Mouse (Mus musculus): ENCODE results near the gene Lrig1. TPM values are rescaled to one million over a fixed set of nuclear protein-coding genes. Genes with fewer than 3 reads are reported as not detected.

Gene Lrig1
- polyA plus RNA-seq, 1 experiment from 2014 or later, result 15.2 TPM

- WGBS, result 60% methylated on average over 13 of the region's 13 CpGs
- Histone ChIP-seq H3K27me3 (ENCODE audit: control insufficient read depth, insufficient read depth, low read length) (no peaks in the 10 kb centered on the region), H3K27ac (replicated peaks) (no peak overlapping the region), H3K4me2 (replicated peaks; ENCODE audit: low read depth) (no peak overlapping the region), H3K36me3 (ENCODE audit: control insufficient read depth, insufficient read depth, low read length) (no peaks in the 10 kb centered on the region), H3K9me3 (ENCODE audit: control insufficient read depth, low read length) (no peaks in the 10 kb centered on the region), H3K4me1 (replicated peaks; ENCODE audit: control insufficient read depth, insufficient read depth) (no peaks in the 10 kb centered on the region; the same call in 1 of the 2 replicates), H3K4me3 (ENCODE audit: low read depth, low read length) (no peak overlapping the region), H3K9ac (ENCODE audit: low read length) (no peak overlapping the region)
- TF ChIP-seq CTCF (IDR thresholded peaks at IDR 0.05; ENCODE audit: low read depth), result no peak
- no peak for TF ChIP-seq EP300 (optimal IDR thresholded peaks at IDR 0.05)
- no peak for DNase-seq (ENCODE audit: low spot score)
- no peak for ATAC-seq (ENCODE audit: low FRiP score, low TSS enrichment)
Observed at GRCm38 (mm10) chr6:94714815-94715644, 15.1 kb upstream of the Lrig1 start.

GRCm38 (mm10) chr6:94709832-94710231 is 9.9 kb upstream of the Lrig1 start:
- no peak overlapping the region for H3K4me3 ChIP-seq (ENCODE audit: low read depth, low read length)
- no peaks in the 10 kb centered on the region for H3K36me3 ChIP-seq (ENCODE audit: control insufficient read depth, insufficient read depth, low read length)
- TF ChIP-seq EP300 (optimal IDR thresholded peaks at IDR 0.05) (no peak), CTCF (IDR thresholded peaks at IDR 0.05; ENCODE audit: low read depth) (no peak)
- ATAC-seq (ENCODE audit: low FRiP score, low TSS enrichment) (no peak), DNase-seq (ENCODE audit: low spot score) (no peak)
- H3K4me2 ChIP-seq (replicated peaks; ENCODE audit: low read depth), result no peak overlapping the region
- no peak overlapping the region for H3K9ac ChIP-seq (ENCODE audit: low read length)
- 49% methylated on average over 3 of the region's 3 CpGs for WGBS
- H3K4me1 ChIP-seq (replicated peaks; ENCODE audit: control insufficient read depth, insufficient read depth), result no peaks in the 10 kb centered on the region
- no peaks in the 10 kb centered on the region for H3K9me3 ChIP-seq (ENCODE audit: control insufficient read depth, low read length)
- H3K27me3 ChIP-seq (ENCODE audit: control insufficient read depth, insufficient read depth, low read length), result no peaks in the 10 kb centered on the region
- no peak overlapping the region for H3K27ac ChIP-seq (replicated peaks)

GRCm38 (mm10) chr6:94709150-94709549 is 9.2 kb upstream of the Lrig1 start:
- WGBS, result 71% methylated on average over 1 of the region's 1 CpGs
- H3K4me1 ChIP-seq (replicated peaks; ENCODE audit: control insufficient read depth, insufficient read depth), result no peaks in the 10 kb centered on the region

GRCm38 (mm10) chr6:94707254-94707653 is 7.3 kb upstream of the Lrig1 start:
- H3K9ac ChIP-seq (ENCODE audit: low read length), result no peak overlapping the region
- H3K27me3 ChIP-seq (ENCODE audit: control insufficient read depth, insufficient read depth, low read length), result no peaks in the 10 kb centered on the region
- ATAC-seq (ENCODE audit: low FRiP score, low TSS enrichment) (no peak), DNase-seq (ENCODE audit: low spot score) (no peak)
- H3K4me1 ChIP-seq (replicated peaks; ENCODE audit: control insufficient read depth, insufficient read depth), result no peaks in the 10 kb centered on the region
- no peaks in the 10 kb centered on the region for H3K36me3 ChIP-seq (ENCODE audit: control insufficient read depth, insufficient read depth, low read length)
- no peak for TF ChIP-seq EP300 (optimal IDR thresholded peaks at IDR 0.05)
- no peak for TF ChIP-seq CTCF (IDR thresholded peaks at IDR 0.05; ENCODE audit: low read depth)
- no peak overlapping the region for H3K27ac ChIP-seq (replicated peaks)
- H3K9me3 ChIP-seq (ENCODE audit: control insufficient read depth, low read length), result no peaks in the 10 kb centered on the region
- H3K4me2 ChIP-seq (replicated peaks; ENCODE audit: low read depth), result no peak overlapping the region
- 75% methylated on average over 5 of the region's 5 CpGs for WGBS
- no peak overlapping the region for H3K4me3 ChIP-seq (ENCODE audit: low read depth, low read length)

More at GRCm38 (mm10) chr6:94709150-94709549, 9.2 kb upstream of the Lrig1 start:
- Histone ChIP-seq H3K27ac (replicated peaks) (no peak overlapping the region), H3K27me3 (ENCODE audit: control insufficient read depth, insufficient read depth, low read length) (no peaks in the 10 kb centered on the region), H3K4me2 (replicated peaks; ENCODE audit: low read depth) (no peak overlapping the region), H3K9me3 (ENCODE audit: control insufficient read depth, low read length) (no peaks in the 10 kb centered on the region), H3K9ac (ENCODE audit: low read length) (no peak overlapping the region), H3K36me3 (ENCODE audit: control insufficient read depth, insufficient read depth, low read length) (no peaks in the 10 kb centered on the region), H3K4me3 (ENCODE audit: low read depth, low read length) (no peak overlapping the region)
- ATAC-seq (ENCODE audit: low FRiP score, low TSS enrichment) (no peak), DNase-seq (ENCODE audit: low spot score) (no peak)
- no peak for TF ChIP-seq EP300 (optimal IDR thresholded peaks at IDR 0.05)
- TF ChIP-seq CTCF (IDR thresholded peaks at IDR 0.05; ENCODE audit: low read depth), result no peak

- H3K4me3 ChIP-seq (ENCODE audit: low read depth, low read length), result no peak overlapping the region
- 69% methylated on average over 1 of the region's 1 CpGs for WGBS
- no peak for ATAC-seq (ENCODE audit: low FRiP score, low TSS enrichment)
- H3K27ac ChIP-seq (replicated peaks), result no peak overlapping the region
- H3K9ac ChIP-seq (ENCODE audit: low read length), result no peak overlapping the region
- H3K4me1 ChIP-seq (replicated peaks; ENCODE audit: control insufficient read depth, insufficient read depth), result no peaks in the 10 kb centered on the region
- H3K4me2 ChIP-seq (replicated peaks; ENCODE audit: low read depth), result no peak overlapping the region
- no peak for TF ChIP-seq EP300 (optimal IDR thresholded peaks at IDR 0.05)
- TF ChIP-seq CTCF (IDR thresholded peaks at IDR 0.05; ENCODE audit: low read depth), result no peak
- H3K9me3 ChIP-seq (ENCODE audit: control insufficient read depth, low read length), result no peaks in the 10 kb centered on the region
- no peaks in the 10 kb centered on the region for H3K27me3 ChIP-seq (ENCODE audit: control insufficient read depth, insufficient read depth, low read length)
- no peak for DNase-seq (ENCODE audit: low spot score)
- H3K36me3 ChIP-seq (ENCODE audit: control insufficient read depth, insufficient read depth, low read length), result no peaks in the 10 kb centered on the region
Observed at GRCm38 (mm10) chr6:94705931-94706330, 6.0 kb upstream of the Lrig1 start.

- ATAC-seq (ENCODE audit: low FRiP score, low TSS enrichment), result no peak
- 66% methylated on average over 6 of the region's 6 CpGs for WGBS
- no peak overlapping the region for H3K27ac ChIP-seq (replicated peaks)
Observed at GRCm38 (mm10) chr6:94702993-94703392, 3.0 kb upstream of the Lrig1 start.

More at GRCm38 (mm10) chr6:94702993-94703392, 3.0 kb upstream of the Lrig1 start:
- no peak overlapping the region for H3K4me2 ChIP-seq (replicated peaks; ENCODE audit: low read depth)
- H3K9ac ChIP-seq (ENCODE audit: low read length), result no peak overlapping the region
- no peaks in the 10 kb centered on the region for H3K27me3 ChIP-seq (ENCODE audit: control insufficient read depth, insufficient read depth, low read length)
- TF ChIP-seq CTCF (IDR thresholded peaks at IDR 0.05; ENCODE audit: low read depth) (no peak), EP300 (optimal IDR thresholded peaks at IDR 0.05) (no peak)
- H3K4me3 ChIP-seq (ENCODE audit: low read depth, low read length), result no peak overlapping the region
- no peaks in the 10 kb centered on the region for H3K36me3 ChIP-seq (ENCODE audit: control insufficient read depth, insufficient read depth, low read length)
- H3K4me1 ChIP-seq (replicated peaks; ENCODE audit: control insufficient read depth, insufficient read depth), result no peaks in the 10 kb centered on the region
- DNase-seq (ENCODE audit: low spot score), result no peak
- no peaks in the 10 kb centered on the region for H3K9me3 ChIP-seq (ENCODE audit: control insufficient read depth, low read length)
